Mouse (Mus musculus) embryonic stem cell, embryonic (primary cell): ENCODE measurements around the gene Ltbp1.
"Not testable (repeated sequence)": the region's sequence is repeated elsewhere in the genome, so short reads cannot be mapped to it uniquely, and the experiment has no call there.

Source experiments
- CTCF ChIA-PET, 4 experiments: fragments of 300-600 bp in 2 of 4; fragments of 350-600 bp in 2 of 4; sonication (Branson Sonifier 250); formaldehyde crosslinking; loops; one replicate each; lab custom pipeline; 2022; ENCODE audit warnings: inconsistent platforms in 2 of 4; lab: Charles Lee
- POLR2A ChIA-PET, 4 experiments: fragments of 300-600 bp in 2 of 4; fragments of 350-600 bp in 2 of 4; sonication (Branson Sonifier 250); formaldehyde crosslinking; loops; one replicate each; lab custom pipeline; 2022; ENCODE audit warnings: antibody characterized with exemption in 4 of 4, inconsistent platforms in 1 of 4; lab: Charles Lee

The Ltbp1 gene

GRCm38 (mm10) chr17:75115594-75115993 lies 110.2 kb downstream of the Ltbp1 start:
- ChIA-PET CTCF (interaction anchor here in 1 of 4 experiments (0.6 kb wide), 1 partner anchor 257 kb away, joined by 4 read pairs; no protein-coding TSS in a partner anchor), POLR2A (interaction anchor here in 1 of 4 experiments (1.3 kb wide), 1 partner anchor 9 kb away, joined by 3 read pairs; no protein-coding TSS in a partner anchor)

- ChIA-PET POLR2A (no interaction called here), CTCF (no interaction called here)
Measured at GRCm38 (mm10) chr17:75118896-75119295, 113.5 kb downstream of the Ltbp1 start.

GRCm38 (mm10) chr17:75119422-75119821 lies 114.1 kb downstream of the Ltbp1 start:
- CTCF ChIA-PET, result interaction anchor here in 2 of 4 experiments (0.7 to 1.3 kb wide), 2 partner anchors 227 to 253 kb away, joined by 3 to 4 read pairs; no protein-coding TSS in a partner anchor
- POLR2A ChIA-PET, result no interaction called here

GRCm38 (mm10) chr17:75120071-75120470 lies 114.7 kb downstream of the Ltbp1 start:
- ChIA-PET CTCF (interaction anchor here in 2 of 4 experiments (0.7 to 1.4 kb wide), 4 partner anchors 9 to 253 kb away, joined by 3 to 4 read pairs (median 4); no protein-coding TSS in a partner anchor), POLR2A (interaction anchor here in 1 of 4 experiments (0.7 kb wide), 1 partner anchor 11 kb away, joined by 3 read pairs; no protein-coding TSS in a partner anchor)

GRCm38 (mm10) chr17:75122584-75123282 lies 117.4 kb downstream of the Ltbp1 start:
- ChIA-PET CTCF (interaction anchor here in 1 of 4 experiments (0.7 kb wide), 1 partner anchor 582 kb away, joined by 3 read pairs; no protein-coding TSS in a partner anchor), POLR2A (no interaction called here)

- CTCF ChIA-PET, result interaction anchor here in 3 of 4 experiments (0.6 to 1.6 kb wide), 8 partner anchors 8 to 242 kb away, joined by 3 to 4 read pairs (median 3); no protein-coding TSS in a partner anchor
- POLR2A ChIA-PET, result no interaction called here
Measured at GRCm38 (mm10) chr17:75128337-75128935, 123.1 kb downstream of the Ltbp1 start.

GRCm38 (mm10) chr17:75133983-75134382 lies 128.6 kb downstream of the Ltbp1 start:
- CTCF ChIA-PET, result interaction anchor here in 1 of 4 experiments (0.6 kb wide), 1 partner anchor 31 kb away, joined by 4 read pairs; no protein-coding TSS in a partner anchor
- POLR2A ChIA-PET, result no interaction called here

GRCm38 (mm10) chr17:75139731-75140130 lies 134.4 kb downstream of the Ltbp1 start:
- ChIA-PET POLR2A (no interaction called here), CTCF (no interaction called here)

- POLR2A ChIA-PET, result interaction anchor here in 1 of 4 experiments (0.5 kb wide), 1 partner anchor 30 kb away, joined by 3 read pairs; no protein-coding TSS in a partner anchor
- CTCF ChIA-PET, result not testable (repeated sequence)
Measured at GRCm38 (mm10) chr17:75142845-75143244, 137.5 kb downstream of the Ltbp1 start.

- CTCF ChIA-PET, result no interaction called here
- POLR2A ChIA-PET, result no interaction called here
Measured at GRCm38 (mm10) chr17:75143927-75144326, 138.6 kb downstream of the Ltbp1 start.

- ChIA-PET POLR2A (no interaction called here), CTCF (no interaction called here)
Measured at GRCm38 (mm10) chr17:75147218-75147617, 141.8 kb downstream of the Ltbp1 start.

- CTCF ChIA-PET, result interaction anchor here in 1 of 4 experiments (0.7 kb wide), 1 partner anchor 218 kb away, joined by 3 read pairs; no protein-coding TSS in a partner anchor
Measured at GRCm38 (mm10) chr17:75151800-75152199, 146.4 kb downstream of the Ltbp1 start.

GRCm38 (mm10) chr17:75153088-75153487 lies 147.7 kb downstream of the Ltbp1 start:
- ChIA-PET POLR2A (no interaction called here), CTCF (interaction anchor here in 1 of 4 experiments (0.5 kb wide), 1 partner anchor 673 kb away, joined by 3 read pairs; no protein-coding TSS in a partner anchor)

More at GRCm38 (mm10) chr17:75151800-75152199, 146.4 kb downstream of the Ltbp1 start:
- POLR2A ChIA-PET, result no interaction called here

- ChIA-PET POLR2A (interaction anchor here in 1 of 4 experiments (0.5 kb wide), 1 partner anchor 63 kb away, joined by 3 read pairs; no protein-coding TSS in a partner anchor), CTCF (no interaction called here)
Measured at GRCm38 (mm10) chr17:75158385-75158784, 153.0 kb downstream of the Ltbp1 start.

- ChIA-PET POLR2A (interaction anchor here in 1 of 4 experiments (0.5 kb wide), 1 partner anchor 62 kb away, joined by 3 read pairs; no protein-coding TSS in a partner anchor), CTCF (interaction anchor here in 2 of 4 experiments (0.7 to 1.0 kb wide), 3 partner anchors 92 to 348 kb away, joined by 3 read pairs; no protein-coding TSS in a partner anchor)
Measured at GRCm38 (mm10) chr17:75159066-75159787, 153.9 kb downstream of the Ltbp1 start.

- POLR2A ChIA-PET, result no interaction called here
- CTCF ChIA-PET, result interaction anchor here in 1 of 4 experiments (0.7 kb wide), 1 partner anchor 108 kb away, joined by 3 read pairs; no protein-coding TSS in a partner anchor
Measured at GRCm38 (mm10) chr17:75161062-75161461, 155.7 kb downstream of the Ltbp1 start.

GRCm38 (mm10) chr17:75161931-75162330 lies 156.6 kb downstream of the Ltbp1 start:
- POLR2A ChIA-PET, result no interaction called here

GRCm38 (mm10) chr17:75164566-75164965 lies 159.2 kb downstream of the Ltbp1 start:
- ChIA-PET POLR2A (no interaction called here), CTCF (no interaction called here)

More at GRCm38 (mm10) chr17:75161931-75162330, 156.6 kb downstream of the Ltbp1 start:
- CTCF ChIA-PET, result no interaction called here
